Mouse (Mus musculus) cerebellum, postnatal 25 days (tissue): Measurements from ENCODE around the gene Cxcl10.

ENCODE experiments used
- DNase-seq, 2 experiments: peaks; one replicate each; pipeline ENCODE4 v3.0.0; 2021; ENCODE audit warnings: mixed read lengths in 2 of 2

The Cxcl10 gene

DNA sequence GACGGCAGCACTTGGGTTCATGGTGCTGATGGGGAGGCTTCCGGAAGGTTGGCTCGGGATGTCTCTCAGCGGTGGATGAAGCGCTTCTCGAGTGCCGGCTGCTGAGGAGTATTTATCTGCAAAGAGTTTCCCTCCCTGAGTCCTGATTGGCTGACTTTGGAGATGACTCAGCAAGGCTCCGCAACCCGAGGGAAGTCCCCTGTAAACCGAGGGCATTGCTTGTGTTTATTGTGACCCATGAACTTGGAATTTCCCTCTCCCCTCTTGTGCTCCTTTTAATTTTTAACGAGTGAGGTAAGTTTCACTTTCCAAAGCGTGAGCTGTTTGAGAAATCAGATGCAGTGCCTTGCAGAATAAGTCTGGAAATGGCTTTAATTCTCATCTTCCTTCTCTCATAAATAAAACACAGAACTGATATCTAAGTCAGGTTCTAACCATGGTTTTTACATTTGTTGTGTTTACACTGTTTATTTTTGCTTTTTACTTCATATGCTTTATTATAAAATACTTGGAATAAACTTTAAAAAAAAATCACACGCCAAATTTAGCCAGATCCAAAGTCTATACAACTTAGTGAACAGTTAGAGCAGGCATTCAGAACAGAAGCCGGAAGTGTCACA, at the start of gene Cxcl10:
Gene Cxcl10, minus strand, starts transcription at position 96 of the 620 bp plus-strand sequence.
- DNase-seq = peak in 1 of 2 experiments; percentile 45

DNA sequence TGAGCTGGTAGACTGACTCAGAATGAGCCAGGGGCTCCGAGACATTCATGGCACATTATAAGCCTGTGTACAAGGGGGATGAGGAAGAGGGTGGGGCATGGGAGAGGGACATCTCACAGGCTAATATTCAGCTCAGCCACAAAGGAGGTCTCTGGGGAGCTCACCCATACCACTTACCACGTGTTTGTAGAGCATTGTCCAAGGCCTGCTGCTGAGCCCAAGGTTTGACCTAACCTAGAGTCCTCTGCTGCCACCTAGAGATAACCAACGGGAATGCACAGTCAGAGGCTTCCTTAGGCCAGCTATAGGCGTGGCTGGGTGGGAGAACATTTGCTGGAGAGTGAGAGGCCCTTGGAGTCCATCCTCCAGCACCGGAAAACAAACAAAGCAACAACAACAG, 49.5 kb upstream of the Cxcl10 start:
- peak; percentile 70 to 87 for DNase-seq

DNA sequence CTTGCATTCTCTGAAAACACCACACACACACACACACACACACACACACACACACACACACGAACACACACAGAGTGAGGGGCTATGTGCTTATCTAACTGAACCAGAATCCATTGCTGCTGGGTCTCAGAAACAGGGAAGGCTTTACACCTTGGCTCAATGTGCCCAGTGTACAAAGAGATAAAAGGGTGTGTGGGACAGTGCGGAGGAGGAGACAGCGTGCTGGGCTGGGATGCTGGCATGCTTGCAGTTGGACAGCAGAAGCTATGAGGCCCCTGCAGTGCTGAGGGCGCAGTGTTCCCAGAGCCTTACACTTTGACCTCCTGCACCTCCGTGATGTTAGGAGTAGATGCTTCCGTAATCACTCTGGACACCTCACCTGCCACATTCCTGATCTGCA, 47.8 kb upstream of the Cxcl10 start:
- no peak for DNase-seq

DNA sequence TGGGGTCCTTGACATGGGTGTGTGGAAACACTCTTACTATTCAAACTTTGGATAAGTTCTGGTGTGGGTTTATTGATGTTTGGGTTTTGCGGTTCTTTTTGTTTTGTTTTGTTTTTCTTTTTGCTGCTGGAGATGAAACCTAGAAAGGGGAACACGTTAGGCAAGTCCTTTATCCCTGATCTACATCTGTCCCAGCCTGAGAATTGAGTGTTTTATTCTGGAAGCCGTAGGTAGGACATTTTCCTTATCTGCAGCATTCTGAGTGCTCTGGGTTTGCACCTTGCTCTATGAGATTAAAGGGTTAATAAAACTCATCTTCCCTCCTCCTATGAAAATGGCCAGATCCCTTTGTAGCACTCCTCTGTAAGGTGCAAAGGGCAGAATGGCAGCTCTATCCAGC, 47.1 kb upstream of the Cxcl10 start:
- no peak for DNase-seq

DNA sequence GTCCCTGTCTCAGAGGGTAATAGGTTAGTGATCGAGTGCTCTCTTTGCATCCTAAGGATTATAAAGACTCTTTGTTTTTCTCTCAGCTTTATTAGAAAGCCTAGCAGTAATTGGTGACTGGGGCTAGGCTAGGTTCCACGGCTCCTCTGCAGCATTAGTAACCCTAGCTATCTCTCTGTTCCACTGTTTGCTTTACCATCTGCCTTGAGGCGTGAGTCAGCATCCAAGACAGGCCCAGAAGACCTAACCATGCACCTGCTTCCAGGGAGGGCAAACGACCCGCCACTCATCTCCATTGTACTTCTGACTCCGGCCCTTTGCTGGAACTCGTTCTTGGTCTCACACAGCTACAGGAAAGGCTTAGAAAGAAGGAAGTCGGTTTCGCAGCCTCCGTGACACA, 45.2 kb upstream of the Cxcl10 start:
- no peak for DNase-seq

DNA sequence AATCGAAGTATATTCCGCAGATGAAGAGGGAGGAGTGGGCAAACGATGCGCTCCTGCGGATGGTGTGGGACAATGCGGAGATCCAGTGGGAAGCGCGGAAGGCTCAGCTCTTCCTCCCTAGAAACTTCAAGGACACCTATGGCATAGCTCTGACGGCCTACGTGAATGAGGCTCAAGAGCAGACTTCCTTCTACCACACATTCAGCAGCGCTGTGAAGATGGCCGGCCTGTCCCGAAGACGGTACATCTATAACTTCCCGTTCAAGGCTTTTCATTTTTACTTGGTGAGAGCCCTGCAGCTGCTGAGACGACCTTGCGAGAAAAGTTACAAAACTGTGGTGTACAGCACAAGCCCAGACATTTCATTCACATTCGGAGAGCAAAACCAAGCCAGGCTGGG, 43.9 kb upstream of the Cxcl10 start:
- no peak for DNase-seq

DNA sequence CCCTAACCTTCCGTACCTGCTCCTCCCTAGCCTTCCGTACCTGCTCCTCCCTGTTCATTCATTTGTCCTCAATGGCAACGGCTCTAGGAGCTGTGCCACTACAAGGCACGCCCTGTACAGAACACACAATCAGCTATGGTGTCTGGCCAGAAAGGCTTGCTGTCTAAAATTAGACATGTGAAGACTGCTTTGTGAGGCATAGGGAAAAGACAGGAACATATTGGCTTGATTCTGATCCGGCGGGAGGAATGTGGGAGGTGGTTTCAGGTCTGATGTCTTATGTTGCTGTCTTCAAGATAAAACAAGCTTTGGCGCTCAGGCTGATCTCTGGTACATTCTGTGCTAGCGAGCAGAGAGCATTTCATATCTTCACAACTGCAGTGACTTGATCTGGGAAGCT, 41.9 kb upstream of the Cxcl10 start:
- no peak for DNase-seq

- no peak for DNase-seq
These were observed 41.3 kb upstream of the Cxcl10 start for GRCm38 (mm10) chr5:92389977-92390376.

- no peak for DNase-seq
These were observed 38.7 kb upstream of the Cxcl10 start for GRCm38 (mm10) chr5:92387433-92387832.

- no peak for DNase-seq
These were observed 38.0 kb upstream of the Cxcl10 start for GRCm38 (mm10) chr5:92386643-92387042.

GRCm38 (mm10) chr5:92386102-92386501, 37.4 kb upstream of the Cxcl10 start:
- no peak for DNase-seq

GRCm38 (mm10) chr5:92384855-92385254, 36.2 kb upstream of the Cxcl10 start:
- DNase-seq = no peak

DNA sequence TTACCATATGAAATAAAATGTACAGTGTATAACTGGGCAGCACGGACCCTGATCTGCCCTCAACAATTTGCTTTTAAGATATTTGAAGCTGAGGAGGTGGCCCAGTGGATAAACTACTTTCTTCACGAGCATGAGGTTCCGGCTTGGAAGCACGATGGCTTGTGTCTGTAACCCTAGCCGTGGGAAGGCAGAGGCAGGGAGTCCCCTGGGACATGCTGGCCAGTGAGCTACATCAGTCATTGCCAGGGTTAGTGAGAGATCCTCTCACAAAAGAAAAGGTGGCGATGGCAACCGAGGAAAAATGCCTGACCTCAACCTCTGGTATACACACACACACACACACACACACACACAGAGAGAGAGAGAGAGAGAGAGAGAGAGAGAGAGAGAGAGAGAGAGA, 35.1 kb upstream of the Cxcl10 start:
- DNase-seq = no peak

- DNase-seq = no peak
These were observed 33.6 kb upstream of the Cxcl10 start for GRCm38 (mm10) chr5:92382349-92382679.

- DNase-seq = peak; percentile 73 to 87
These were observed 33.1 kb upstream of the Cxcl10 start for GRCm38 (mm10) chr5:92381550-92382348.

DNA sequence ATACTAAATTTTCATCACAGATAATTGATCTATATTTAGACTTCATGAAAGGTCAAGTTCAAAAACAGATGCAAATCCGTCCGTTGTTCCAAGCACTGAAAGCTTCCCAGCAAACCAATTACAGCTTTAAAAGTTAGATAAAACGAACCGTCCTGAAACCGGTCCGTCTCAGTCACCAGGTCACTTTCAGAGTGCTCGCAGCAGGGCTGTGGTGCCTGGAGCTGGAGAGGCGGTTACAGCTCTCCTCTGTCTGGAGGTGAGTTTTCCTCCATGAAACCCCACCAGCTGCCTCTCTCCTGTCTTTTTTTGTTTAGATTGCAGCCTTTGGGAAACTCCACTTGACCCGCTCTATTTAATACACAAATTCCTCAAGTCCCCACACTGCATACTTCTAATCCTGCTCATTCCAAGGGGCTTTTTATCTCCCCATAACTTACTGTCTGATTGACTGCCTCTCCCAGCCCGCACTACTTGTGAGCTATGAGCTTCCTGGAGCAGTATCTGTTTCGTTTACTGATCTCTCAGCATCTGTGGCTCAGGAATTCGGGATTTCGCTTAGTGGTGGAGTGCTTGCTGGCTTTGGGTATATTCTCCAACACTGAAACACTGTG, 28.2 kb upstream of the Cxcl10 start:
- DNase-seq = no peak

DNA sequence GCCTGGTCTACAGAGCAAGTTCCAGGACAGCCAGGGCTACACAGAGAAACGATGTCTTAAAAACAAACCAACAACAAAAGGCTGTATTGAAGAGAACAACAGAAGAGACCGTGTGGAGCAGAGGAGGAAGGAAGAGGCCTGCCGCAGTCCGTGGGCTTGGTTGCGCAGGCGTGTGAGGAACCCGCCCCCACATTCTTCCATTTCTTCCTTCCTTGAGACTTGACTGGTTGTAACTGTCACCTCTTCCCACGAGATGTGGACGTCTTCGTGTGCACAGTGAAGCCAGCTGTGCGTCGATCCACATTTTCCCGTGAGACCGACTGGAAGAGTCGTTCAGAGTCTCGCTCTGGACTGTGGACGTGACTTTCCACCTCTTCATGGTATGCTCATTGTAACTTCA, 26.7 kb upstream of the Cxcl10 start:
- DNase-seq = no peak

DNA sequence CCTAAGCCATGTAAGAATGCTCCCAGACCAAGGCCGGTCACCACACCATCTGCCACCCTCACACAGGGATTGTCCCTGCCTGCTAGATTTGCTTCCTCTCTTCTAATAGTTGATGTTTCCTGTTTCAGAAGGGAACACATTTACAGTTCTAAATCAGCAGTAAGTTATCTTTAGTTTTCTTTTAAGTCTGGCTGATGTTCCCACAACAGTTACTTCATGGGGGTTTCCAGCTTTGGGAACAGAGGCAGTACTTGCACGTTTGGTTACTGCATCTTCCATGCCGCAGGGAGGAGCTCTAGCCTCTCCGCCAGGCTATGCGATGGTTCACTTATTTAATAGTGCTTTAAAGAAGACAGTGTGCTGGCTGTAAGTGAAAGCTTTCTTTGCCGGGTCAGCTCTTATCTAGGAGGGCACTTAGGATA, 26.0 kb upstream of the Cxcl10 start:
- DNase-seq = peak; percentile 49 to 63

DNA sequence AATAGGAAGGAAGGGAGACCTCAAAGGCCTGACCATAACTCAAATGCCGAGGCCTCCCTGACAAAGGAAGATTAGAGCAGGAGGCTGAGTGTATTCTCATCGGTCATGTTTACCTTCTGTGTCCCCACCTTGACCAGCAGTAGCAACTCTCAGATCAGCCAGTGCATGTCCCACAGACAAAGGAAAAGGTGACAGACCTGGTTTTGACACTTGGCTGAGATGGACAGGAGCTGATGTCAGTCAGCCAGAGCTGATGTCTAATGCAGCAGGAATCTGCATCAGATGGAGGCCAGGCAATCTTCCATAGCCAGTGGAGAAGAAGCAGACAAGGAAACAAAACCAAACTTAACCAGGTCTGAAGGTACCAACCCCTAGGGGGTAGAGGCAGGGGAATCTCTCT, 23.9 kb upstream of the Cxcl10 start:
- no peak for DNase-seq

- no peak for DNase-seq
These were observed 22.8 kb upstream of the Cxcl10 start for GRCm38 (mm10) chr5:92371361-92371976.

DNA sequence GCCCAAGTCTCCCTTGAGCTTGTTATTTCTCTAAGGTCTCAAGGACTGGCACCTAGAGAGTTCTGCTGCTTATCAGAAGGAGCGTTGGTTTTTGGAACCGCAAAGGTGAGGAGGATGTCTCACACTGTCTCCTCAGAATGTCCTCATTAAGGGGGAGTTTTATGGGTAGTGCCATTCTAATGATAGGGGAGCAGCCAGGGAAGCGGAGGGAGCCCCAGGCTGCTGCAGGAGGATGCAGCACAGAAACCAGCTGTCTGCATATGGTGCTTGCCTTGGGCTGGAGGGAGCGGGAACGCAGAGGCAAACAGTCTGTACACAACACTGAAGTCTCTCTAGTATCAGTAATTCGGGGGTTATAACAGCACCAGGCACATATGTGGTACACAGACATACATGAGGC, 22.2 kb upstream of the Cxcl10 start:
- DNase-seq = no peak

GRCm38 (mm10) chr5:92370392-92370791, 21.7 kb upstream of the Cxcl10 start:
- DNase-seq = no peak

DNA sequence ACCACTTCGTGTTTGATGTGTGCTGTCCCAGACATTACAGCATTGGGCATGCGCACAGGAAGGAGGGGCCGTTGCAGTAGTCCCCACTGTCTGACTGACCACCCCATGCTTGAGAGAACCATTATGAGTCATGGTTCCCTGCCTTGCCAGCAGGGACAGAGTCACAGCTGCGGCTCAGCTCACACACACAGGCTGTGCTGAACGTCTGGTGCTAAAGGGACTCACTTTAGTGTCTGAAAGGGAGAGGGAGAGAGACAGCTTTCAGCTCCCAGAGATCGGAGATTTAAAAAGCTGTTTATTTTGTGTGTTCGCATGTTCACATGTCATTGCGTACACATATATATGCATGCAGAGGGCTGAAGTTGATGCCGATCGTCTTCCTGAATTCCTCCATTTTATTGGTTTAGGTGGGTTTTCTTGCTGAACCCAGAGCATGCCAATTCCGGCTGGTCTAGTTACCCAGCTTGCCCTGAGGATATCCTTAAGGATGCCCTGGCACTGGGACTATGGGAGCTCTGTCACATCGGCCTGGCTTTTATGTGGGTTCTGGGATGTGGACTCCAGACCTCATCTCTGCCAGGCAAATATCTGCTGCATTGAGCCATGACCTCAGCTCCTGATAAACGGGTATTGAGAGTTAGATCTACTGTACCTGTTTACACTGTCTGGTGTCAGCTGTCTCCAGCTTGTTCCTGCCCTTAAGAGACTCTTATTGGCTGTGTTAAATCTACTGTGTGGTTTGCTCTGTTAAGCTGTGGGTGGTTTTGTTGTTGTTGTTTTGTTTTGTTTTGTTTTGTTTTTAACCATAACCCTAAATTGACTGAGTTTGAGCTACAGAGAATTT, 20.7 kb upstream of the Cxcl10 start:
- peak; percentile 72 to 84 for DNase-seq
